Mouse (Mus musculus) gastrocnemius, postnatal 4 days (tissue): ENCODE measurements around the gene Ddx23. TPM values are rescaled to one million over a fixed set of nuclear protein-coding genes. Genes with fewer than 3 reads are reported as not detected.

ENCODE experiments used
- DNase-seq, 2 experiments: peaks; one replicate each; pipeline ENCODE4 v3.0.0; 2021 to 2022; ENCODE audit warnings: low spot score in 2 of 2, mixed read lengths in 2 of 2
- long read RNA-seq, 2 experiments: library from polyadenylated mRNA; stranded (forward); transcript quantifications; one replicate each; pipeline ENCODE4 v2.0.0; 2021
- total RNA-seq, 2 experiments: library from RNA; stranded (reverse); gene quantifications; 2 replicates each; pipeline ENCODE4 v1.2.3; 2021

Ddx23 gene
- total RNA-seq, result 10 to 100 TPM; 62.5 to 67.3 TPM
- long read RNA-seq, experiment 1, partial matches to known transcripts, result 2 of 7 reads
- long read RNA-seq, experiment 1, other reads (novel, unspliced or antisense), result 2 of 7 reads
- long read RNA-seq, experiment 2, partial matches to known transcripts, result 2 of 7 reads
- long read RNA-seq, experiment 2, other reads (novel, unspliced or antisense), result 2 of 7 reads

DNA sequence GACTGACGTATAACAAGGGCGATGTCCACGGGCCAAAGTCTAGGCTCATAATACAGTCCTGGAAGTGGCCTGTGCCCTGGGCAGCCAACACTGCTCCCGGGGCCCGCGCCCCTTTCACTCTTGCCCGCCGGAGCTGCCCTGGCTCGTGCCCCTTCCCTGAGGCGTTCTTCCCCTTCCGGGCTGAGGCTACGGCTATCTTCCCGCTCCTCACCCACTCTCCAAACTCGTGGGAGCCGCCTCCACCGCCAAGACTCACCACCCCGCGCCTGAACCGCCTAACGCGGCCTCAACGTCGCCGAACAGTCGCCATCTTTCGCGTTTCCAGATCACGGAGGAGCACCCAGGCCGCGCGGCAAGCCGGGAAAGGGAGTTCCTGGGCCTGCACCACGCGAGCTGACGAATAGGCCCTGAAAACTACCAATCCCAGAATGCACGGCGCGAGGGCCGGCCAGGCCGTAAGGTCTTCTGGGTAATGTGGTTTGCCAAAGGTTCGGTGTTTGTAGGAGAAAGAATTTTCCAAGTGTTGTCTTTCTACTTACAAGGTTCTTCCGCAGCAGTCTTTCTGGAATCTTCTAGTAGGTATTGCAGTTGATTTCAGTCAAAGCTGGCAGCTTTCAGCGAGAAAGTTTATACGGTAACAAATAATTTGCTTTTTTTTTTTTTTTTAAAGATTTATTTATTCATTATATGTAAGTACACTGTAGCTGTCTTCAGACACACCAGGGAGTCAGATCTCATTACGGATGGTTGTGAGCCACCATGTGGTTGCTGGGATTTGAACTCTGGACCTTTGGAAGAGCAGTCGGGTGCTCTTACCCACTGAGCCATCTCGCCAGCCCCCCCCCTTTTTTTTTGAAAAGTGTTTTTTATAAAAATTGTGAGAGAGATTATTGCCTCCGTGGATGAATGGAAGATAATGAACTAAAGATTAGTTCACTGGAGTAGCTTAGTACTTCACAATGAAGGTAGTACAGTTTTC is at the start of gene Ddx23:
TSS of gene Ddx23 (minus strand) at position 328 of the 979 bp plus-strand sequence.
- DNase-seq, result peak; percentile 78 to 94

DNA sequence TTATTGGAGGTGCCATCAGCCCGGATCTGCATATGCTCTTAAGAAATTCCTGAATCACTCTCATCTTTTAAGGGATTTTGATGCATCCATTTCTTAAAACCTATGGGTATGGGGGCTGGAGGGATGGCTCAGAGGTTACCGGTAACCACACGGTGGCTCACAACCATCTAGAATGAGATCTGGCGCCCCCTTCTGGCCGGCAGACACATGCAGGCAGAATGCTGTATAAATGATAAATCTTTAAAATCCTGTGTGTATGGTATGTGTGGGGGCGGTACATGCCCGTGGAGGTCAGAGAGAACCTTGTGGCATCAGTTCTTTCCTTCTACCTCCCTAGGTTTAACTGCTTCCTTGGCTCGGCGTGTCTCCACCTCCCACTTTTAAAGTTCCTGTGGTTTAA is 47.7 kb upstream of the Ddx23 start:
- DNase-seq, result peak in 1 of 2 experiments; percentile 68

GRCm38 (mm10) chr15:98707766-98708372 is 45.2 kb upstream of the Ddx23 start, which contains the start of gene Ccdc65:
Gene Ccdc65 (plus strand): TSS chr15:98708207.
- peak; percentile 66 to 84 for DNase-seq

GRCm38 (mm10) chr15:98704312-98704711 is 41.6 kb upstream of the Ddx23 start:
- DNase-seq, result no peak

- peak; percentile 84 to 86 for DNase-seq
Measured at GRCm38 (mm10) chr15:98699190-98700105, 36.8 kb upstream of the Ddx23 start.

- DNase-seq, result no peak
Measured at GRCm38 (mm10) chr15:98696216-98696615, 33.5 kb upstream of the Ddx23 start.

GRCm38 (mm10) chr15:98695726-98696125 is 33.0 kb upstream of the Ddx23 start:
- peak in 1 of 2 experiments; percentile 25 for DNase-seq

GRCm38 (mm10) chr15:98692171-98692715 is 29.5 kb upstream of the Ddx23 start:
- DNase-seq, result peak in 1 of 2 experiments; percentile 34

DNA sequence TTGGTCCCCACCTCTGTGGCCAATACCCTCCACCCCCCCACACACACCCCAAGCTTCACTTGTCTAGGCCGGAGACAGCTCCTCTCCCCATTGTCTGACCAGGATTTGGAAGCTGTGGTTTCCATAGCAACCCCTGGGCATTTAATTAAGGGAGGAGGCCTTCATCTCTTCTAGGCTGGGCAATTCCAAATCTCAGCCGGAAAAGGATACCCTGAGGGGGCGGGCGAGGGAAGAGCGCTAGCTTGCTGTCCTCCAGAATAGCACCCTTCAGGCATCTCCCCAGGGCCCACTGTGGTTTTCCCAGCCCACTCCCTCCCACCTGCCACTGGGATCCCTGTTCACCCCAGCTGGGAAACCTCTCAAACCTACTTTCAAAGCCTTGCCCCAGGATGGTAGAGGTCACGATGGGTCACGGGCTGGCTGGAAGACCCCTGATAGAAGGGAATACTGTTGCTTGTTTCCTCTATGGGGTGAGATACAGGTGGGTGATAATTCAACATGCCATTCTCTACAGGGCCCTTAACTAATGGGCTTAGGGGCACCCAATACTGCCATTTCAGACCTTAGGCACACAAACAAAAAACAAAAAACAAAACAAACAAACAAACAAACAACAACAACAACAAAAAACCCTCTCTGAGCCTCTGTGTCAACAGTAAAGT is 28.9 kb upstream of the Ddx23 start:
- no peak for DNase-seq

DNA sequence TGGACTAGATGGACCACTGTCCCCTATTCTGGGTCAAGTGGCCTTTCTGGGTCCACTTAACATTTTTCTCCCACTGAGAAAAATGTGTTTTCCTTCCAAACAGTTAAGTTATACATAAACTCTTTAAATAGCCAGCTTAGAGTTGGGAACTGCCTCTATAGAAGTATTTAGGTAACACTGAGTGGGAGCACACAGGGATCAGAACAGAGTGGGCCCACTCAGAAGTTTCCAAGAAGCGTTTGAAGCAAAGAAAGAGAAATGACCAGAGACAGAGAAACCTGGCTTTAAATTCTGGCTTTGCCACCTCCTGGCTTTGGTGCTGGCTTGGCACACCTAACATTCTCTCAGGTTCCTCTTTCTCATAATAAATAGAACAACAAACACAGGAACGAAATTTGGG is 27.0 kb upstream of the Ddx23 start:
- DNase-seq, result no peak

GRCm38 (mm10) chr15:98685926-98686325 is 23.2 kb upstream of the Ddx23 start:
- no peak for DNase-seq

- no peak for DNase-seq
Measured at GRCm38 (mm10) chr15:98683746-98684145, 21.1 kb upstream of the Ddx23 start.

DNA sequence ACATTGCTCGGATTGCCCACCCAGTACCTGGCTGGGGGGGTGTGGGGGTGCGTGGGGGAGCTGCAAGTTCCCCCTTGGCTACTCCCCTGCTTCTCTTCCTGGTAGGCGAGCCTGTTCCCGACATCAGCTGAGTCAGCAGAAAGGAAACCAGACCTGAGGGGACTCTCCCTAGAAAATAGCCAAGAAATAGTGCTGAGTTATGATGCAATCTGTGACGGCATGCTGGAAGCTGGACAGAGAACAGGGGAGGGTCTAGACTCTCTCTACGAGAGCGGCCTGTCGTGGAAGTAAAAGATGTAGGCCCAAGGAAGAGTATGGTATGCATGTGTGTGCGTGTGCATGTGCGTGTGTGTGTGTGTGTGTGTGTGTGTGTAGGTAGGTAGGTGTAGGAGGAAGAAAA is 20.5 kb upstream of the Ddx23 start:
- no peak for DNase-seq

GRCm38 (mm10) chr15:98681633-98682032 is 18.9 kb upstream of the Ddx23 start:
- no peak for DNase-seq

DNA sequence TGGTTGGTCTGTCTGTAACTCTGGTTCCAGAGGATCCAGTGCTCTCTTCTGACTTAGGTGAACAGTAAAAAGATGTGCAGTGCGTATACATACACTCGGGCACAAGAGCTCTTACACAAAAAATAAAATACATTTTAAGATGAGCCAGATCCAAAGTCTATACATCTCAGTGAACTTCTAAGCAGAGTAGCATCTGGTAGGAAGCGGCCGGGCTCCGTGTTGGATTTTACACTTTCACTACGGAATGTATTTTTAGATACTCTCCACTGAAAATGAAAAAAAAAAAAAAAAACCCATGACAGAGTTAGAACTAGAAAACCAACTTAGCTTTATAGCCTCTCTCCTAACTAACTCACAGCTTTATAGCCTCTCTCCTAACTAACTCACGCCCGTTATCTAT is 18.0 kb upstream of the Ddx23 start:
- DNase-seq, result no peak

- no peak for DNase-seq
Measured at GRCm38 (mm10) chr15:98677977-98678376, 15.3 kb upstream of the Ddx23 start.

DNA sequence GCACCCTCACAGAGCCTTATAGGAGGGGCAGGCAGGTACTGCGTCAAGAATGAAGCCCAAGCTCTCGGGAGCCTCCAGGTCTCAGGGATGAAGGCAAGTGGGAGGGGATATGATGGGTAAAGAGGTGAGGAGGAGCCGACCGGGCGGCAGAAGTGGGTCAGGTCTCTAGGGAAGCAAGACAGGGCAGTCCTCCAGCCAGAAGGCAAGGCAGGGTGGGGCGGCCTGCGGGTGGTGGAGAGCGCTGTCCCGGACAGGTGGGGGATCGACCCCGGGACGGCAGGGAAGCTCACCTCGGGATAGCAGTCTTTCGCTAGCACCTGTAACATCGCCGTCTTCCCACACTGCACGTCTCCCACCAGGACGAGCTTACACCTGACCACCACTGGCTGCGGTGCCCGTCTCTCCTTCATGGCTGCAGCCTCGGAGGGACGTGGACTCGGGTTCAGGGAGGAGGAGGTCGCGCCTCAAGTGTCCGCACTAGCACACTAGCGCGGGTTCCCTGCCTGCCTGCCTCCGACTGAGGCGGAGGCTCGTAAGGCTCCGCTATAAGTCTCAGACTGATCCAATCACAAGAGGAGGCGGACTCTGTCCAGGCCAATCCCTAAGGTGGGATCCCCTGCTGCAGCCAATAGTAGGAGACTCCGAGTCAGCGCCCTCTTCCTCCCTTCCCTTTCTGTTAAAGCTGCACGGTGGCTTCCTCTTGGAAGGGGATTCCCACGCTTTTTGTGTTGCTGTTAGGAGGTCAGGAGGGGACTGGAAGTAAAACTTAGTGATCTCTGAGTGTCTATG is 14.4 kb upstream of the Ddx23 start, which contains the start of gene Rnd1:
TSS of gene Rnd1 (minus strand) at position 522 of the 789 bp plus-strand sequence.
- DNase-seq, result peak; percentile 55 to 62

GRCm38 (mm10) chr15:98676471-98676870 is 13.8 kb upstream of the Ddx23 start:
- no peak for DNase-seq
